Mouse (Mus musculus): ENCODE data around the gene Tm7sf3.

GRCm38 (mm10) chr6:146631847-146632246 lies 10.8 kb downstream of the Tm7sf3 start:
- TF ChIP-seq CTCF (IDR thresholded peaks at IDR 0.05; ENCODE audit: low read depth), result no peak
- TF ChIP-seq EP300 (IDR thresholded peaks at IDR 0.05; ENCODE audit: low read depth), result no peak
